Mouse (Mus musculus) thymus, postnatal 25 days (tissue): ENCODE measurements around the gene Prm2.
A peak's percentile ranks its signal among the peaks of the same experiment; 100 is the strongest.
"Not testable (repeated sequence)": the region's sequence is repeated elsewhere in the genome, so short reads cannot be mapped to it uniquely, and the experiment has no call there.

Experiments
- DNase-seq: peaks from one replicate; pipeline ENCODE4 v3.0.0; 2022

The Prm2 gene

DNA sequence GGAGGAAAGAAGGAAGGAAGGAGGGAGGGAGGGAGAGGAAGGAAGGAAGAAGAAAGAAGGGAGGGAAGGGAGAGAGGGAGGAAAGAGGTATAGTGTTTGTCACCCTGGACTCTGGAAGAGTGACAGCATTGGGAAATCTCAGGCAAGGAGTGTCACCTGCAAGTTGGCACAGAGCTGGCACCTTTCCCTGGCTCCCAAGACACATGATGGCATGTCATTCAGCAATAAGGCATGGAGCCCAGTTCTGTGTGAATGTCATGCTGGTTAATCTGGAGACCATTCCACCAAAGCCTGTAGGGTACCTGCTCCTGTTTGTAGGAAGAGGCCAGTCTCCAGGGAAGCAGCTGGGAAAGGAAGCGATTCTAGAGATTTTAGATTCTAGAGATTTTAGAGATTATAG, 14.4 kb upstream of the Prm2 start:
- no peak for DNase-seq

DNA sequence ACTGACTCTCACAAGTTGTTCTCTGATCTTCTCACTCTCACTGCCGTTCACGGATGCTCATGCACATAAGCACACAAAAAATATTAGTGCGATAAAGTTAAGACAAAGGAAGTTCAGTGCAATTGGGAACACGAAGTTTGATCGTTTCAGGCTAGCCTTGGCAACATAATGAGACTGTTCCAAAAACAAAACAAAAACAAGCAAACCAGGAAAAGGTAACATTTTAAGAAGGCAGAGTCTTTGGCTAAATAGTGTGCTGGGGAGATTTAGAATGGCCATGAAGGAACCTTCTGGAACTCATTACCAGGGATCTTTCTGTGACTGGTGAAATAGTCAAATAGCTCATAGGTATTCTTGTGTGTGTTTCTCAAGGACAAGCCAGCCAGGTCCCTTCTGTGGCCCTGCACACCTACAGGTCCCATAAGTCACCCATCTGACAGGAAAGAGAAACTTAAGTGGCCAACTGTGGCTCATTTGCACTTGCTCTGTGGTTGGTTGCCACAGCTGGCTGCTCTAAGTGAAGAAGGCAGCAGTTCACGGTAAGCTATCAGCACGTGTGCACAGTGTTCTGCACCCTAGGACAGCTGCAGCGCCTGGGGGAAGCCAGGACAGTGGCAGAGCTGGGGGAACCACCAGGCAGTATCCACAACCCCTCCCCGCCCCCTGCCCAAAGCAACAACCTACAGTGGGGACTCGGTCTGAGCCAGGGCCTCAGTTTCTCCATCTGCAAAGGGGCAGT, 10.0 kb upstream of the Prm2 start, which contains the start of gene Prm1:
Prm1 (minus strand) TSS at position 51 of the 739 bp plus-strand sequence.
- DNase-seq = peak; percentile 79

DNA sequence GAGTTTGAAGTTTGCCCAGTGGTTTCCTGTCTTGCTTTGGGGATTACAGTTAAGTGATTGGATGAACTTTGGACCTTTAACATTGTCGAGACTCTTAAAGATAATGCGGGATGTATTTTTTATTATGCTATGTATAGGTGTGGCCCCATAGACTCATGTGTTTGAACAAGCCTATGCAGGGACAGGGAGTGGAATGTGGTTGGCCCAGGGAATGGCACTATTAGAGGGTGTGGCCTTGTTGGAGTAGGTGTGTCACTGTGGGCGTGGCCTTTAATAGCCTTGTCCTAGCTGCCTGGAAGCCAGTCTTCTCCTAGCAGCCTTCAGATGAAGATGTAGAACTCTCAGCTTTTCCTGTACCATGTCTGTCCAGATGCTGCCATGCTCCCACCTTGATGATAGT, 6.5 kb upstream of the Prm2 start:
- DNase-seq = not testable (repeated sequence)

DNA sequence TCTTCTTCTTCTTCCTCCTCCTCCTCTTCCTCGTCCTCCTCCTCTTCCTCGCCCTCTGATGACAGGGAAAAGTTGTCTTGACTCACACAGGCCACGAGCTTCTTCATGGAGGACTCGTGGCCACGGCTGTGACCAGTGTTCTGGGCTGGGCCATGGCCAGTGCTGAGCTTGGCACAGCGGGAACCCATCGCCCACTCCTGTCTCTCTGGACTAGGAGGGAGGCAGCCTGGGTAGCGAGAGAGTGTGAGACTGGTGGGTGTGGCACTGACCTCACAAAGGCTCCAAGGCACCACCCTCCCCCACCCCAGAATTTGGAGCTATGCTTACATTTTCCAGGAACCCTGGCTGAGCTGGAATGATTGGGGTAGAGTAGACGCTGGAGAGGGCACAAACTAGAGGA, 5.2 kb downstream of the Prm2 start, which contains the start of gene Prm3:
Prm3 (minus strand) TSS at position 213 of the 400 bp plus-strand sequence.
- DNase-seq = no peak

DNA sequence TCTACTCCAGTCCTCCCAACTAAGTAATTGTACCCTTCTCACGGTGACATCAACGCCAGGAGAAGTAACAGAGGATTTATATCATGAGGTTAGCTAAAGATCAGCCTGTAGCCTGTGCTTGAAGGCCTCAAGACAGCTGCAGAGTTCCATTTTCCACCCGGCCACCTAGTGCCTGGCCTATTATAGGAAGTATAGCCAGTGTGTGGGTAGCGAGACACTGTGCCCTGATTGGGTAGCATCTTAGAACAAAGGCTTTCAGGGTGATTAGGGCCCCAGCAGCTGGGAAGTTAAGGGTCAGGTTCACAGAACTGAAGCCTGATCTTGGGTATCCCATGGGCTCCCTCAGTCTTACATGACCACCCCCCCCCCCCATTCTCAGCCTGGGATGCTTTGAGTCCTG, 7.1 kb downstream of the Prm2 start:
- DNase-seq = no peak

DNA sequence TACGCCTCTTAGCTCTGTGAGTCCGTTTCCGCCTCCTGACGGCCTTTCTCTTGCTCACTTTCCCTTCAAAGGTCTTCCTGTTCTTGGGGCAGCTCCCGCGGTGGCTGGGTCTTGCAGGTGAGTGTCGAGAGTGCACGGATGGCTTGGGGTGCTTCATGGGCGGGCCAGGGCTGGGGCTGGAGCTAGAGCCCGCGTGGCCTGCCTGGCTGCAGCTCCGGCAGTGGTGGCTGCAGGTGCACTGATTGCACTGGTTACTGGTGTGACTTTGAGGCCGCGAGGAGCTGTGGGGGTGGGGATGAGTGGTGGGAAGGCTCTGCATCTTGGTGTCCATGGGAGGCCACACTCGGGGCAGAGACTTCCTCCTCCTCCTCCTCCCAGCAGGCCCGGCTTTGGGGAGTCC, 7.7 kb downstream of the Prm2 start, which contains the start of gene Tnp2:
Tnp2 (minus strand) TSS at position 390 of the 400 bp plus-strand sequence.
- peak; percentile 73 for DNase-seq

DNA sequence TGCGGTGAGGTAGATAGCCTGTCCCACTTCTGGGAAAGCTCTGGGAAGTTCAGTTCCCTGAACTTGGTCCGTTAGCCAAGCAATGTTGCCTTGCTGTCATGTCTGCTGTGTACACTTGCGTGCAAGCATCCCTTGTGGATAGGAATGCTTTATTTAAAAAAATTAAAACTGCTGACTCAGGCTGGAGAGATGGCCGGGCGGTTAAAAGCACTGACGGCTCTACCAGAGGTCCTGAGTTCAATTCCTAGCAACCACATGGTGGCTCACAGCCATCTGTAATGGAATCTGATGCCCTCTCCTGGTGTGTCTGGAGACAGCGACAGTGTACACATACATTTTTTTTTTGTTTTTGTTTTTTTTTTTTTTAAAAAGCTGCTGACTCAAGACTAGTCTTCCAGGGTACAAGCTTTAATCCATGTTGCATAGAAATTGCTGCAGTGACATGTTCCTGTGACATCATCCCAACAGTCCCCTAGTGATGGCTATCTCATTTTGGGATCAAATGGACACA, 8.3 kb downstream of the Prm2 start:
- no peak for DNase-seq

DNA sequence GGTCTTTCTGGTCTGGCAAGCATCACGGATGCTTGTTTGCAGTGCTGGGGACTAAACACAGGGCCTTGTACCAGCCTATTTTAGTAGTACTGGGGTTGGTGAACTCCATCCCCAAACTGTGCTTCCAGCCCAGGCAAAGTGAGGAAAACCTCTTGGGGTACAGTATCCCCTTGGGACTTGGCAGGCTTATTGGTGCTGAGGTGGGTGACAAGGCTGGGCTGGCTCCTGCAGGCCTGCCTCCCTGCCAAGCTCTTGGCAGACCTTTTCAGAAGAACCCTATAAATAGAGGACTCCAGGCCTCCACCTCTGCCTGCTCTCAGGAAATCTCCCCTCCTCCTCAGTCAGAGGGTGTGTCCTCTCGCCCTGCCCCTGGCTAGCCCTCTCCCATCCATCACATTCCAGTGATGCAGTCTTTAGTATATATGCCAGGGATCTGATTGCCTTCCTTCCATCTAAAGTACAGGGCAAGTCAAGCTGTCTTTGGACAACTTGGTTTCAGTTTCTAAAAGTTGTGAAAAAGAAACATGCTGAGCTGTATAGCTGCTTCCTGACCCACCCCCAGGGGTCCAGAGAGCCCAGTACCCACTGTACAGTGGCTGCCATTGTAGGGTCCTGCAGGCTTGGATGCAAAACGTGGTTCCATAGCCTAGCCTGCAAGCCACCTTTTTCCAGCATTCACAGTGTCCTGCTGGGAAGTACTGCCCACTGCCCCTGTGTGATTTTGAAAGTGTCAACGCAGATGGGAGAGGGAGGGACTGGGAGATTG, 9.0 kb downstream of the Prm2 start:
- no peak for DNase-seq

DNA sequence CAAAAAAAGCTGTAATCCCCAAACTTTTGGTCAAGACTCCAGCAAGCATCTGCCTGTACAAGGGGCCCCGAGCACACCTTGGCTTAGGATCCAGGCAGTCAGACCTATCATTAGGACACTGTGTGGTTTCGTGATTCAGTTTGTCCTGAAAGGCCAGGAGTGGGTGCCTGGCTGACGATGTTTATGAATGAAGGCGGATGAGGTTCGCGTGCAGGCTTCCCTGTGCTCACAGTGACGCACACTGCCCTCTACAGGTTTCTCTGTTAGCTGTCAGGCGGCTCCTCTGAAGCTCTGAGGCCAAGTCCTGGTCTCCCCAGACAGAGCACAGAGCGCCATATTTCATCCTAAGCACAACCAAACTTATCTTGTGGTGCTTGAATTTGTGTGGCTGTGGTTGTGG, 9.6 kb downstream of the Prm2 start:
- DNase-seq = peak; percentile 91

DNA sequence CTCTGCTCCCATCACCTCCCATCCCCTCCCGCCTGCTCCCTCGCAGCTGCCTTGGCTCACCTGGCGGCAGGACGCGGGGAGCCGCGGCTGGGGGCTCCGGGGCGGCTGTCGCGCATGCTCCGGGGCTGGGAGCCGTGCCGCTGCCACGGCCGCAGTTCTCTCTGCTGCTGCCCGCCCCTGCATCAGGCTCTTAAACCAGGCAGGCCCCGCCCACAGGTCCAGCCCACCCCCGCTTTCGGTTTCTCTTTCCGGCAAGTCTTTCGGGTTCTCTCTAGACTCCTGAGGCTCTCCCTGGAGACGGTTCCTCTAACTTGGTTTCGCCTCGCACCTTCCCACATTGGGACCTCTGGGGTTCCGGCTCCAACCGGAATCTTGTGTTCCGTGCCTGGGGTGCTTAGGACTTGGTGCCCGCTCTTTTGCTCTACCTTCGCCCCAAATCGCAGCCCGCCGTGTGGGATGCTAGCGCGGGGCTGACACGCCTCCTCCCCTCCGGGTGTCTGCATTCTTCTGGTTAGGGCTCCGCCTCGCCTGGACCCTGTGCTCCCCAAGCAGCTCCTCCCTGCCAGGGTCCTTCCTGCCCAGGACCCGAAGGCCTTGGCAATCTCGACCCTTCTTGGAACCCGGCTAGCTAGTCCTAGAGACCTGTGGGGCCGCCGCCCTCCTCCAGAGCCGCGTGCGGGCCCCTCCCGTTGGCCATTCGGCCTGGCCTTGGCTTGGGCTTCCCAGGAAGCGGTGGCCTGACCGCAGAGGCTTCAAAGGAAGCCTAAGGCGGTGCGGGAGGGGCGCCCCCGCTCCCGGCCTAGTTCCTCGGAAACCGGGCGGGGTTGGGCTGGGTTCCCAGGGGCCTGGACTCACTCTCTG, 10.3 kb downstream of the Prm2 start, which contains the start of gene Socs1:
Socs1 (minus strand) TSS at position 166 of the 861 bp plus-strand sequence.
- DNase-seq = peak; percentile 97

DNA sequence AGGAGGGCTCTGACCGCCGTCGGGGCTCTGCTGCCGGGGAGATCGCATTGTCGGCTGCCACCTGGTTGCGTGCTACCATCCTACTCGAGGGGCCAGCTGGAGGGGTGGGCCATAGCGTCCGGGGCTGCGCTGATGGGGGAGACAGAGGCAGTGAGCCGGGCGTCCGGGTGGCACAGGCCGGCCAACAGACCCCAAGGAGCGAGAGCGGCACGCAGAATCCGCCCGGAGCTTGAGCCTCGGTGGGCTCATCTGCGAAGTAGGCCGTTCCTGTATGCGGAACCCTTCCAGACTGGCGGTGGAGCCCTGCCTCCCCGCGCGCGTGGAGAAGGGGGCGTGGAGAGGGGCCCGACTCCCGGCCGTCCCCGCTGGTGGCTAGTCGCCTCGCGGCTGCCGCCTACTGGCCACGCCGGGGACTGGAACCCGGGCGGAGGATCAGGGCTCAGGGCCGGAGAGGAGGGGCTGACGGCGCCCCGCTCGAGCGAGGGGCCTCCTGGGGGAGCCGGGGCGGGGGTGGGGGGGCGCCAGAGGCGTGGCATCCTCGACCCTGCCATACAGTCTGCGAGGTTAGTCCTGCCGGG, 11.1 kb downstream of the Prm2 start:
- peak; percentile 99 for DNase-seq

DNA sequence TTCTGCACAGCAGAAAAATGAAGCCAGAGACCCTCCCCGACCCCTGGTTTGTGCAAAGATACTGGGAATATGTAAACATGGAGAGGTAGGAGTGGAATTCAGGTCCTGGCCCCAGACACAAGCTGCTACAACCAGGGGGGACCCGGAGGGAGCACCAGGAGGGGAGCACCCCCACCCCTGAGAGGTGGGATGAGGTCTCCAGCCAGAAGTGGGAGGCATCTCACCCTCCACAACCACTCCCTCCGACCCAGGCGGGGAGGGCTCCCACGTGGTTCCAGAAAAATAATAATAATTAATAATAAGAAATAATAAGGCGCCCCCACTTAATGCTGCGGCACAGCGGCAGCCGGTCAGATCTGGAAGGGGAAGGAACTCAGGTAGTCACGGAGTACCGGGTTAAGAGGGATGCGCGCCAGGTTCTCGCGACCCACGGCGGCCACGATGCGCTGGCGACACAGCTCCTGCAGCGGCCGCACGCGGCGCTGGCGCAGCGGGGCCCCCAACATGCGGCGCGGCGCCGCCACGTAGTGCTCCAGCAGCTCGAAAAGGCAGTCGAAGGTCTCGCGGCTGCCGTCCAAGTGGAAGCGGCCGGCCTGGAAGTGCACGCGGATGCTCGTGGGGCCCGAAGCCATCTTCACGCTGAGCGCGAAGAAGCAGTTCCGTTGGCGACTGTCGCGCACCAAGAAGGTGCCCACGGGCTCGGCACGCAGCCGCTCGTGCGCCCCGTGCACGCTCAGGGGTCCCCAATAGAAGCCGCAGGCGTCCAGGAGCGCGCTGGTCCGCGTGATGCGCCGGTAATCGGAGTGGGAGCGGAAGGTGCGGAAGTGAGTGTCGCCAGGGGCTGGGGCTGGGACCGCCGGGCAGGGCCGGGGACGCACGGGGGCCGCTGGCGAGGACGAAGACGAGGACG, 11.8 kb downstream of the Prm2 start:
- DNase-seq = peak; percentile 51

DNA sequence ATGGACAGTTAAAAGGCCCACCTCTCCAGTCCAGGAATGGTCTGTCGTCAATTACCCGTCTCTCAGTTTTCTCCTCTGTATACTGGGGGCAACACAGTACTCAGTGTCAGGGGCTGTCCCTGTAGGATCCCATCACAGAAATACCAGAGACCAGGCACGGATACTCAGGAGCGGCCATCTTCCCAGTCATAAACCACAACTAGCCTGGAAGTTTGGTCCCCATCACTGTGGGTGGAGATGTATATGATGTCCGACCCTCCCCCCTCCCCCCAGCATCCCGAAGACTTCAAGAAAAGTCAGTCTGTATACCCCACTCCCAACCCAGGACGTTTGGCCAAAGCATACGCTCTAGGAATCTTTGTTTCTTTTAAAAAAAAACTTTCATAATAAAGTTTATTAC, 12.5 kb downstream of the Prm2 start:
- no peak for DNase-seq

DNA sequence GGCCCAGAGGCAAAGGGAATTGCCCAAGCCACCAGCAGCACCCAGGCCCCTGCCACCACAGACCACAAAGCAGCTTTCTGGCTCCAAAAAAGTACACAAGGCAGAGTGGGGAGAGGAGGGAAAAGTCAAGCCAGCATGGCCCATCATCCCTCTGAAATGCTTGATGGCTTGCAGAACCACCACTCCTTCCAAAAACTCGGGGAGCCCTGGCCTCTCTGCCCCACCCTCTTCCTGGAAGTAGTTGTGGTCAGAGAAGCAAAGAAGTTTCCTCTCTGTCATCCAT, 12.8 kb downstream of the Prm2 start:
- peak; percentile 44 for DNase-seq

DNA sequence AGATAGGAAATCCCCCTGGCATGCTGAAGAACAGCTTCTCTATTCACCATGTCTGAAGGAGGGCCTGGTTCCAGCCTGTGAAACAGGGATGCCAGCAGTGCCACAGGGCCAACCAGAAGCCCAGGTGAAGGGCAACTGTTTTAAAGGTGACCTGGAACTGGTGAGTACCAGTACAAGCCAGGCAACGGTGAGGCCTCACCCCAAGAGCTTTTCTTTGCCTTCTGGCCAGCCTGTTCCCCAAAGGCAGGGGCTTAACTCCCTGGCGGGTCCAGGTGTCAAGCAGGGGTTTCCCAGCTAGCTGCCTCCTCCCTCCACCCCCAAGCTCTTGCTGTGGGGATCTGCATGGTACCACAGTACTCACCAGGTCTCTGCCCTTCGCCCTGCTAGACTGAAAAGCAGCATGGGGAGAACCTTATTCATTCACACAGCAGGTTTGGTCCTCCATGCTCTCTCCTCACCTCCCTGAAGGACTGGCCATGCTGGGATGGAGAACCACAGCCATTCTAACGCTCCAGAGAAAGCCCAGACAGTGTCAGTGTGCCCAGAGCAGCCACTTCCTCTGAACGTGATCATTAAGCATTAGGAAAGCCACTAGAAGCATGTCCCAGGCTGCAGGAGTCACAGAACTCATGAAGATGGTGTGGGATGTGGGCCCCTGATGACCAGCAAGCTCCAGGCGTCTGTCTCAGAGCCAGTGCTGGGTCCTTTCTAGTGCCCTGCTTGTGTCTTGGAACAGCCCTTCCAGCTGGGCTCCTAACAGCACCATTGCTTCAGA, 13.4 kb downstream of the Prm2 start:
- DNase-seq = peak; percentile 44

DNA sequence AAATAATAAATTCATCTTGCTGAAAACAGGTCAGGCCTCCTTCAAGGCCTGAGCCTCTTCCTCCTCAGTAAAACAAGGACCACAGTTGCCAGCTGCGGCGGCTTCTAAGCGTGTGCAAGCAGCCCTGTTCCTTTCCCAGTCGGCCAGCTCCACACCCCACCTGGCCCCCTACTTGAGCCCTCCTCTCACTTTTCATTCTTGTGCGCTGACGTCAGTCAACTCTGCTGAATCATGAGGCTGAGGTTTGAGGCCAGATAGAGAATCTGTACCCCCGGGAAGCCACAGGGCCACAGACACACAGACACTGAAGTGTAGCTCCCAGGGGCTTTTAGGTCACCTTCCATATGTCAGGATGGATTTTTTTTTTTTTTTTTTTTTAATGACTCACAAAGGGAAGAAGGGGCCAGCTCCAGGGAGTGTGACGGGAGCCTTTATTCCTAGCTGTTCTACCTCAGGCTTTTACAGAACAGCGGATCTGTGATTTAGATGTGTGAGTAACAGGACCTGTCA, 14.0 kb downstream of the Prm2 start:
- DNase-seq = peak; percentile 66

DNA sequence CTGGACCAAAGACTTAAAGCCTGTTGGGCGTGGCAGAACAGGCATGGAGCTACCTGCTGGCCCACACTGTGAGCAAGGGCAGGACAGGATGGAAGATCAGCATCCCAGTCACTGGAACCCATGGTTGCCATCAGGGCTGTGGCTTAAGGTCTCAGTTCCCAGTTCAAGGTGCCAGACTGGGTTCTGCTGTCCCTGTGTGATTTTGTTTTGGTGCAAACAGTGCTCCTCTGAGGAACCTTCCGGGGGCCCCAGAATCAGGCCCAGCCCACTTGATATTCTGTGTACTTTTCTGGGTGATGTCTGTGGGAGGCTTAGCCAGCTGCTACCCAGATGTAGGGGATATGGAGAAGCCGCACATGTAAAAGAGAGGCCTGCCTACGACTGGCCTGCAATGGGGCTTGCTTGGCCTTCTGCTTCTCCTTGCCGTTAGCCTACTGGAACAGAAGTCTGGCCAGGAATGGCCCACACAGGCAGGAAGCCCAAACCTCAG, 15.3 kb downstream of the Prm2 start:
- DNase-seq = peak; percentile 27

DNA sequence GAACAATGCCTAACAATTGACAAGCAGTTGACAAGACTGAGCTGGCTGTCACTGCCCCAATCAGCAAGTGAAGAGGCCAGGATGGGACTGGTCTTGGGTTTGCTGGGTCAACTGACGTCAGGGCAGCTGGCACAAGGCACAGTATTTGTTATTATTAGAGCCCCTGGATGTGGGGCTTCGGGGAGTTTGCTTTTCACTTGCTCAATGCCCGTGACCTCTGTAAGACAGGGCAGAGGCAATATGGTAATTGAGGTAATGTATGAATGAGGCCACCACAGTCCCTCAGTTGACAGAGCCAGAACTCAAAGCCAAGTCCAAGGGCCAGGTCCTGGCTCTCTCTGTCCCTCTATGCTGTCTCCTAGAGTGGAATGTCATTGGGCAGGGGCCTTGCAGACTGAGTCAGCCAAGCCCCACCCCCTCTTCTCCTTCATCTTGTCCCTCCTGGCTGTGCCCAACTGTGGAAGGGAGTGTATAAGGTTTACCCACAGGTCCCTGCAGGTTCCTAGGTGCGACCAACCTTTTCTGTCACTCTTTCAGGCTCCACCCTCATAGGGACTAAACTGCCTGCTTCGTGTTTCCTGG, 18.3 kb downstream of the Prm2 start:
- no peak for DNase-seq

DNA sequence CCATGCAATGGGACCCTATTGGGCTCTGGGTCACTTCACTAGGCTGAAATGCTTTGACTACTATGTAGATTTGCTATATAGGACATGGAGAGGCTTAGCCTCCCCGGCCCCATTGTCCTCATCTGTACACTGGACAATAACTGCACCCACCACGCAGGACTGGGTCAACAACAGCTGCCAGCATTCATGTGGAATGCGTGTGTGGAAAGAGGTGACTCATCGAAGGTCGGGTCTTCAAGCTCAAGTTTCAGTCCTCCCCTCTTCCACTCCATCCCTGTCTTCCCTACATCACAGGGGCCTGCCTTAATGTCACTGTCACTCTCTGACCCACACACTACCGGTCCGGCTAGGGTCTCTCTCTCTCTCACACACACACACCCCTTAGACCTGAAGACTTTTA, 19.6 kb downstream of the Prm2 start:
- DNase-seq = no peak

DNA sequence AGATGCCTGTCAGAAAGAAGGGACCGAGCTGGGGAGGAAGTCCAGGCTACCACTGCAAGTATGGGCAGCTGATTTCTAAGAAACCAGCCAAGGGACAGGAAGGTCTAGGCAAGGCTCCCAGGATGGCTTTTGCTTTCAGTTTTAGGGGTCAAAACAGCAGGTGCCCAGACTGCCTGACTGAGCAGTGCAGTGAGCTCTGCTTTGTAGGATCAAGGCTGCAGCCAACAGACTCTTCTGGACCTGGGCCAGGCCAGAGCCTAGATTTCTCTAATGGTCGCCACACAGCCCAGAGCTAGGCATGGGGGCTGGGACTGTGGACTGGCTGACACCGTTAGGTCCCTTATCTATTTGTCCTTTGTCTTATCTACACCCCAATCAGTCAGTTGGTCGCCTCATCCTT, 21.2 kb downstream of the Prm2 start:
- peak; percentile 22 for DNase-seq
